Mouse (Mus musculus) spleen, postnatal 10 days (tissue): ENCODE measurements at regions not wholly inside any gene's neighbourhood (a gene's known extent, or its start where the extent isn't known, plus 50 kb on each side); places are given as distances from the start of the nearest gene placed in this dataset.

Source experiments
- DNase-seq, 2 experiments: peaks; one replicate each; pipeline ENCODE4 v3.0.0; 2021 to 2022; ENCODE audit warnings: low spot score in 2 of 2

DNA sequence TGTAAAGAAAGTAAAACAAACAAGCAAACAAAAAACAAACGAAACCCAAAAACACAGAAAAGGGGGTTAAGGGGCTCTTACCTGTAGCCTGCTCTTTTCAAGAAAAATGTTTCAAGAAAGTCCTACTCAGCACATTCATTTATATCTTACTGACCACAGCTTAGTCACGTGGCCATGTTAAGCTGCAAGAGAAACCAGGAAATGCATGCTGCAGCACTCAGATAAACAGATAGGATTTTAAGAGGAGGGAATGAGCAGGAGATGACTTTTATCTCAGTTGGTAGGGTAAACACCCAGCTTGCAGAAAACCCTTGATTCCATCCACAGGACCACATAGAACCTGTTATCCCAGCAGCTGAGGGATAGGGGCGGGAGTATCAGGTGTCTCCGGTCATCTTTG, 62.9 kb upstream of the Sfmbt2 start:
- DNase-seq = no peak

- no peak for DNase-seq
Observed at GRCm38 (mm10) chr2:10309656-10310055, 60.7 kb upstream of the Sfmbt2 start.

DNA sequence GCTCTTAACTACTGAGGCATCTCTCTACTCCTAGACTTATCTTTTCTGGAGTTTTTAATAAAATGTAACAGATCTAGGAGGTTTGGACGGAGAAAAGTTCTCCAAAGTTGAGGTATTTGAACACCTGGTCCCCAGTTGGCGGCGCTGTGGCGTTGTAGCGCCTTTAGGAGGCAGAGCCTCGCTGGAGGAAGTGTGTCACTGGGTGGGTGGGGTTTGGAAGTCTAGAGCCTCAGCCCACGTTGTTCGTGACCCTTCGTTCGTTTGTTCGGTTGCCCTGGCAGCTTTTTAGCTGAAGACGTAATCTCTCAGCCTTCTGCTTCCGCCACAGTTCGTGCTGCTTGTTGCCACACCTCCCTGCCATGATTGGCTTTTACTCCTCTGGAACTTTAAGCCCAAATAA, 58.6 kb upstream of the Sfmbt2 start:
- peak in 1 of 2 experiments; percentile 34 for DNase-seq

GRCm38 (mm10) chr2:10312398-10312797, 57.9 kb upstream of the Sfmbt2 start:
- DNase-seq = no peak

- no peak for DNase-seq
Observed at GRCm38 (mm10) chr2:10314251-10315243, 55.8 kb upstream of the Sfmbt2 start.

GRCm38 (mm10) chr2:10316347-10316746, 54.0 kb upstream of the Sfmbt2 start:
- DNase-seq = no peak

DNA sequence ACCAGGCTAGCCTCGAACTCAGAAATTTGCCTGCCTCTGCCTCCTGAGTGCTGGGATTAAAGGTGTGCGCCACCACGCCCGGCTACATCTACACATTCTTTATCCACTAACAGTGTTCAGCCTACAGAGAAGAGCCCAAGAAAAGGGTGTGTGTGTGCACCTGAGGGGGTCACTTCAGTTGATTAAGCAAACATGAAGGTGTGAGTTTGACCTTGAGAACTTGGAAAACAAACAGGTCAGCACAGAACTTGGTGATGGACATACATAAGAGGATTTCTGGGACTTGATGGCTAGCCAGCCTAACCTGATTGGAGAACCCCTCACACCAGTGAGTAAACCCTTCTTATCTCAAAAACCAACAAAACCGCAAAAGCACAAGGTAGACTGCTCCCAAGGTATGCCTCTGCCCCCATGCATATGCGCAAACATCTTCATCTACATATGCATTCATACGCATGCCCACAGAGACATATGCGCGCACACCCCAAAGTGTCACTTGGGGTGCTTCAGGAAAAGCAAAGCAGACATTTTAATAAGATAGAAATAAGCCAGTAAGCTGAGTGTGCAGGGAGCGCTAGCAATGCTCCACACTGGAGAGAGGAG, 52.0 kb upstream of the Sfmbt2 start:
- DNase-seq = no peak
